Mouse (Mus musculus) yolk sac, embryonic 10.5 days (tissue): ENCODE data around the gene Nup188.

ENCODE experiments used
- DNase-seq: peaks from one replicate; pipeline ENCODE4 v3.0.0-alpha.2; 2017; ENCODE audit warnings: low spot score

The Nup188 gene

DNA sequence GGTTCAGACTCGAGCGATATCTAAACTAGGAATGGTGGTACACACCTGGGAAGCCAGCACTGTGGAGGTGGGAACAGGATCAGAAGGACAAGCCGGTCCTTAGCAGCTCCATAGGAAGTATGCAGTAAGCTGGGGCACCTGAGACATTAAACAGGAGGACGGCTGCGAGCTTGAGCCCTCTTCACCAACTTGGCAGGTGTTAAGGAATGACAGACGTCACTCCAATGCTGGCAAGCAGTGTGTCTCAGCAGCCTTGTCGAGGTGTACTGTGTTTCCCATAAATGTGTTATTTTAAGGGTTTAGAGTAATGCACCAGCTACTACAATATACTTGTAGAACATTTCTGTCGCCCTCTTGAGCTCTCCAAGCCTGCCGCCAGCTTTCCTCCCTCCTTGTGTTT is 100.7 kb downstream of the Nup188 start:
- no peak for DNase-seq

GRCm38 (mm10) chr2:30389000-30389399 is 102.8 kb downstream of the Nup188 start:
- DNase-seq: no peak

DNA sequence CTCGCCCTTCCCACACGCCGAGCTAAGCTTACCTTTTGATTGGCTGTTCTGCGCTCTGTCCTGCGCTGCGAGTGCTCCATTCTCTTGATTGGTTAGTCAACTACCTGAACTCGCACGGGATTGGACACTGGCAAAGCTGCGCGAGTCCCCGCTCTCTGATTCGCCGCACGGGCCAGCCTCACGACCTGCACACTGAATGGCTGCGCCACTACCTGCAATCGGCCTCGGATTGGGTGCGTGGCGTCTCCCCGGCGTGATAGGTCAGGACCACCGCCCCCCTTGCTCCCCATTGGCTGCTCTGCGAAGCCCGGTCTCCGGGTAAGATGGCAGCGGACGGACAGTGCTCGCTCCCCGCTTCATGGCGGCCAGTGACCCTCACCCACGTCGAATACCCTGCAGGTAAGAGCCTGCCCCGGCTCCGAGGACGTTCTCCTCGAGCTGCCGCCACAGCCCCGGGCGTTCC is 105.9 kb downstream of the Nup188 start, which contains the start of gene Dolpp1:
Gene Dolpp1, plus strand, starts transcription at position 141 of the 463 bp plus-strand sequence.
- DNase-seq: peak; percentile 99

DNA sequence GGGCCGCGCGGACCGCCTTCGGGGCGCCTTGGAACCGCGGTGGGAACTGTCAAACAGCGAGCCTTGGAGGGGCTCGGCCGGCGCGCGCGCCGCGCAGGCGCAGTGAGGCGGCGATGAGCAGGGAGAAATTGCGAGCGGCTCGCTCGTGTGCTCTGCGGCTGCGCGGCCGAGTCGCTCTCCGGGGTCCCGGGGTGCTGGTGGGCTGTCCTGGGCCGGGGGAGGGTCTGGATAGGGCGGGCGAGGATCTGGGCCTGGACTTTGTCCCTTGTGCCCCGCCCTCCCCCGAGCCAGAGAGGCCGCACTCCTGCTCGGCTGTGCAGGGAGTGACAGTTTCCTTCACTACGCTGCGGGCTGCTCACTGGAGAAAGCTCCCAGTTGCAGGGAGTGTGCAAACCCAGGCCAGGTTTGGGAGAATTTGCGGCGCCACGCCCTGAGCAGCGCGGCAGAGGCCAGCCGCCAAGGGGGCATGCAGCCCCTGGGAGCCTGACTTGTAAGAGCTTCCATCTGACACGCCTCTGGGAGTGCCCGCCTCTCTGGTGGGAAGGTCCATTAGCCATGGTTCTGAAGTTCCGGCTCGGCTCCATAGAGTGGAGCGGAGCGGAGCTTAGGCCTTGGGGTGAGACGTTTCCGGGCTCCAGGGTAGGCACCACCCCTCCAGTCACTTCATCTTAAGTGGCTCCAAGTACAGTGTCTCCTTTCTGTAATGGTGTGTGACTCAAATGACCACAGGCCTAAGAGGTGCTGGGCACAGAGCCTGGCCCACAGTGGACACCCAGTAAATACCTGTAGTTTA is 106.6 kb downstream of the Nup188 start:
- peak; percentile 91 for DNase-seq

DNA sequence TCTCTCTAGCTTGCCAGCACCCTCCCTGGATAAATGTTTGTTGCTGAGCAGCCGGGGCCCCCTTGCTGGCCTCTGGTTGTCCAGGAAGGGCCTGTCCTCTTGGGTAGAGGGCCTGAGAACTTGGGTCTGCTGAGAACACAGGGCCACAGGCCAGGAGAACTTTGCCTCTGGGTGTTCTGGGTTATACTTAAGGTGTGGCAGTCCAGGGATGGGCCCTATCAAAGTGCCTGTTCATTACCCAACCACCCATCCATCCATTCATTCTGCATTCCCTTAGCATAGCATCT is 107.1 kb downstream of the Nup188 start:
- no peak for DNase-seq
